Mouse (Mus musculus): ENCODE results near the gene Alox12e. TPM values are rescaled to one million over a fixed set of nuclear protein-coding genes. Genes with fewer than 3 reads are reported as not detected.

Gene Alox12e
- total RNA-seq, 2 experiments from 2014 or later: not detected

DNA sequence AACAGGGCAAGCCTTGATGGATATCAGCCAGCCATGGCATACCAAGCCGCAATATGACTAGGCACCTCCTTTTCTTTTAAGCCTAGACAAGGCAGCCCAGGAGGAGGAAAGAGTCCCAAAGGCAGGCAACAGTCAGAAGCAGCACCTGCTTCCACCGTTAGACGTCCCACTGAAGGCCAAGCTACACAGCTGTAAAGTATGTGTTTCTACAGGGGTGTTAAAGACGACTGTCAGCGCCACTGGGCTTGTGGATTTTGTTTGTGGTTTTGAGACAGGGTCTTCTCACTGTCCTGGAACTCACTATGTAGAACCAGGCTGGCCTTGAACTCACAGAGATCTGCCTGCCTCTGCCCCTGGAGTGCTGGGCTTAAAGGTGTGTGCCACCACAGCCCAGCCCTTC is 36.7 kb downstream of the Alox12e start:
- DNase-seq (ENCODE audit: low spot score): no peak

- DNase-seq (ENCODE audit: low spot score): peak; percentile 49
These were observed 37.7 kb downstream of the Alox12e start for GRCm38 (mm10) chr11:70284757-70285156.

GRCm38 (mm10) chr11:70283666-70284065 is 38.8 kb downstream of the Alox12e start:
- no peak for DNase-seq (ENCODE audit: low spot score)

GRCm38 (mm10) chr11:70280441-70280840 is 42.0 kb downstream of the Alox12e start:
- no peak for DNase-seq (ENCODE audit: low spot score)

DNA sequence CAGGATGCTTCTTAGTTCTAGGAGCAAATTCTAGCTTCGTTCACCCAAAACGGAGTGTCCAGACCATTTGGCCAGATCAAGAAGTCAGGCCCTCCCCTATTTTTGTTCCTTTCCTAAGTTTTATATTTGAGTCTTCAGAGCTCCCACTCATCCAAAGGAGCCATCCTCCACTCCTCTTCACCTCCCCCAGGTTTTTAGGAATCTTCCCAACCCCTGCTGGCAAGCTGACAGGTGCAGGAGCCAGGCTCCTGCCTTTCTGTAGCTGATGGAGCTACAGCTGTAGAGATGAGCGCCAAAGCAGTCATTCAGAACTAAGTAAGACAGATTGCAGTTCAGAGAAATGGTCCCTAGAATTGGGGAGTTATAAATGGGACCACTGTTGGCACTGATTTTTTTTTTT is 43.5 kb downstream of the Alox12e start:
- DNase-seq (ENCODE audit: low spot score): no peak

- DNase-seq (ENCODE audit: low spot score): no peak
These were observed 50.8 kb downstream of the Alox12e start for GRCm38 (mm10) chr11:70271641-70272040.

- DNase-seq (ENCODE audit: low spot score): peak; percentile 41
These were observed 56.0 kb downstream of the Alox12e start for GRCm38 (mm10) chr11:70266405-70266804.

DNA sequence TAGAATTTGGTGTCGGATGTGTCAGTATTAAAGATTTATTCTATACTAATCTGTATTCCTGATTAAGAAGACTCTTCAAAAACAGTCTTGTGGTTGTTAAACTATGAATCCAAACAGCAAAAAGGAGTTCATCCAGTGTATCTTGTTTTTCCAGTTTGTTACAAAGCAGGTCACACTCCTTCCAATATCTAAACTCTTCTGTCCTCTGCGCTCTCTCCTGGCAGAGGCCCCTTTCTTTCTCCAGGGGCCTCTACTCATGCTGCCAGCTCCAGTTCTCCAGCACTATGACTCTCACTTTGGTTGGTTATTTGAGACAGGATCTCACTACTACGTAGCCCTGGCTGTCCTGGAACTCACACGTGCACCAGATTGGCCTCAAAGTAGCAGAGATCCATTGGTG is 56.6 kb downstream of the Alox12e start:
- DNase-seq (ENCODE audit: low spot score): no peak

Other genes with a start within 250 kb of the Alox12e start
- gene Asgr2, start 230.0 kb downstream of the Alox12e start, total RNA-seq (2021): under 1 TPM in 1 of 2 experiments, not detected in 1; 0.47 TPM
- 1 to 10 TPM in 1 of 2 experiments, under 1 TPM in 1; 0.87 to 2.0 TPM for gene Mgl2, start 192.3 kb downstream of the Alox12e start, total RNA-seq (2021)
- 1 to 10 TPM; 3.2 to 3.3 TPM for gene Clec10a, start 166.4 kb downstream of the Alox12e start, total RNA-seq (2021)
- gene Slc16a11, start 109.9 kb downstream of the Alox12e start, total RNA-seq (2021): under 1 TPM in 1 of 2 experiments, not detected in 1; 0.50 TPM
- under 1 TPM; 0.14 to 0.50 TPM for gene Slc16a13, start 101.6 kb downstream of the Alox12e start, total RNA-seq (2021)
- gene Bcl6b, start 92.8 kb downstream of the Alox12e start, total RNA-seq (2021): 1 to 10 TPM in 1 of 2 experiments, under 1 TPM in 1; 0.82 to 5.1 TPM
- gene 0610010K14Rik, start 84.7 kb downstream of the Alox12e start, total RNA-seq (2021): 10 to 100 TPM; 30.3 to 30.7 TPM
- 1 to 10 TPM; 3.2 to 3.3 TPM for gene Gm21988, start 82.8 kb downstream of the Alox12e start, total RNA-seq (2021)
- gene Rnasek, start 82.8 kb downstream of the Alox12e start, total RNA-seq (2021): 100 to 1,000 TPM; 120 to 133 TPM
- 1 to 10 TPM; 1.2 to 1.5 TPM for gene Alox12, start 67.3 kb downstream of the Alox12e start, total RNA-seq (2021)
- under 1 TPM; 0.12 to 0.34 TPM for gene Alox15, start 29.4 kb upstream of the Alox12e start, total RNA-seq (2021)
- gene Pelp1, start 87.4 kb upstream of the Alox12e start, total RNA-seq (2021): 10 to 100 TPM; 17.9 to 19.2 TPM
- 1 to 10 TPM; 7.6 to 9.0 TPM for gene Arrb2, start 110.0 kb upstream of the Alox12e start, total RNA-seq (2021)
- gene Med11, start 129.3 kb upstream of the Alox12e start, total RNA-seq (2021): 1 to 10 TPM; 4.2 to 4.9 TPM
- under 1 TPM; 0.19 to 0.25 TPM for gene Zmynd15, start 136.8 kb upstream of the Alox12e start, total RNA-seq (2021)
- gene Cxcl16, start 137.4 kb upstream of the Alox12e start, total RNA-seq (2021): 1 to 10 TPM in 1 of 2 experiments, under 1 TPM in 1; 0.73 to 1.2 TPM
- gene Tm4sf5, start 182.6 kb upstream of the Alox12e start, total RNA-seq (2021): not detected
- not detected for gene Vmo1, start 192.0 kb upstream of the Alox12e start, total RNA-seq (2021)
- gene Gltpd2, start 196.6 kb upstream of the Alox12e start, total RNA-seq (2021): not detected
- 100 to 1,000 TPM; 226 to 241 TPM for gene Psmb6, start 202.7 kb upstream of the Alox12e start, total RNA-seq (2021)
- not detected for gene Gm40193, start 210.3 kb upstream of the Alox12e start, total RNA-seq (2021)
- gene Pld2, start 217.4 kb upstream of the Alox12e start, total RNA-seq (2021): 10 to 100 TPM; 12.2 to 17.7 TPM
- gene Mink1, start 240.3 kb upstream of the Alox12e start, total RNA-seq (2021): 10 to 100 TPM; 28.8 to 34.1 TPM

Measured in gastrocnemius, adult 18-20 months (tissue).